Mouse (Mus musculus) granulocyte monocyte progenitor cell, adult 5-6 weeks (primary cell): ENCODE data around the gene Cfi. TPM values are rescaled to one million over a fixed set of nuclear protein-coding genes. Genes with fewer than 3 reads are reported as not detected.

ENCODE experiments used
- ATAC-seq: replicated peaks from 2 replicates; pipeline ENCODE4 v1.8.0; 2016; ENCODE audit warnings: mild to moderate bottlenecking, moderate TSS enrichment, inconsistent platforms; ENCODE audit not compliant: poor library complexity, severe bottlenecking
- total RNA-seq, 2 experiments: library from RNA; stranded (forward) in 1 of 2; stranded (reverse) in 1 of 2; fragments of 200-712, 200-1000 nt in 1 of 2; fragments of >200 nt in 1 of 2; fragmentation: Nextera tagmentation in 1 of 2; gene quantifications; 2 replicates each; pipeline ENCODE4 v1.2.3; 2014 to 2017

Gene Cfi
- total RNA-seq, 2 experiments from 2014 or later, result not detected

DNA sequence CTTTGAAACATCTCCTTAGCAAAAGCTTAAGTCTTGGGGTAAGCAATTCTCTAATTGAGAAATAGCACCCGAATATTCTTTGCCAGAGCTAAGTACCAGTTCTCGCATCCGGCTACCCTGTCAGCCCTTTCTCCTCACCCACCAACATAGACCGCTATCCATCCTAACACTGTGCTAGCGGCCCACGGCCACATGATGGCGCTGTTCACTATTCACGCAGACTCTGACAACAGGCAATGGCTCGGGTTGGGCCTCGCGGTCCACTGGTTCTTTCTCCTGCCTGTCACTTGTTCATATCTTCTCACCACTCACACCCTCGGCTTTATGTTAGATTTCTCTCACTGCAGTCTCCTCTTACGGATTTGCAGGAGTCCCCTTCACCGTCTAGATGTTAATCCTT lies 28.0 kb downstream of the Cfi start:
- ATAC-seq, result peak; percentile 90

DNA sequence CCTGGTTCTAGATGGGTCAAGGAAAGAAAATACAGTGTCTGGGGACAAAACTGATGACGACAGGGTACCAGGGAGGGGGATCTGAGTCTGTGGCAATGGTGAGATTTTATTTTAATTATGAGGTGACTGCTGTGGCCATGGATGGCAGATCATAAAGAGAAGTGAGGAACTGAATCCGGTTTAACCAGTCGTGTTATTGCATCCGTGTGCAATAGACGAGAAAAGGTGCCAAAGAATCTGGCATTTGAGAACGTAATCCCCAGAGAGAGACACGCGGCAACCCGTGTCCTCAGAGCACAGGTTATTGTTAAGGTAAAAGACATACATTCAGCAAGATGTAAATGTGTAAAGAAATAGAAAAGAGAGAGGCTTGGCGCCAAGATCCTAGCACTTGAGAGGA lies 41.6 kb downstream of the Cfi start:
- ATAC-seq, result no peak

DNA sequence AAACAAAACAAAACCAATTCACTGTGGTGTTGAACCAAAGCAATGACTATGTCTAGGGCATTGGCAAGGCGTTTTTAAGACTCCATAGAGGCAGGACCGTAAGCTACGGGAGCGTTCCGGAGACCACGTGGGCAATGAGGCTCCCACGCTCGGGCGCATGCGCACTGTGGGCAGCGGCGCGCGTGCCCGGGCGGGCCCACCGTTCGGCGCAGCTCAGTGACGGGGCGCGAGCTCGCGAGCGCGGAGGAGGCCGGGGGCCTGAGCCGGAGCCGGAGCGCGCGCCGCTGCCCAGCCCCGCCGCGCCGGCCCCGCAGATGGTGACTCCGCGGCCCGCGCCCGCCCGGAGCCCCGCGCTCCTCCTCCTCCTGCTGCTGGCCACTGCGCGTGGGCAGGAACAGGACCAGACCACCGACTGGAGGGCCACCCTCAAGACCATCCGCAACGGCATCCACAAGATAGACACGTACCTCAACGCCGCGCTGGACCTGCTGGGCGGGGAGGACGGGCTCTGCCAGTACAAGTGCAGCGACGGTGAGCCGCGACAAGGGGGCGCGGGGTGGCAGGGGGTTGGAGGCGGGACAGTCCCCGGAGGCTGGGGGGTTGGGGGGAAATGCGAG lies 42.8 kb downstream of the Cfi start, which contains the start of gene Pla2g12a:
TSS of gene Pla2g12a (plus strand) at position 202 of the 617 bp plus-strand sequence.
- peak; percentile 76 for ATAC-seq

DNA sequence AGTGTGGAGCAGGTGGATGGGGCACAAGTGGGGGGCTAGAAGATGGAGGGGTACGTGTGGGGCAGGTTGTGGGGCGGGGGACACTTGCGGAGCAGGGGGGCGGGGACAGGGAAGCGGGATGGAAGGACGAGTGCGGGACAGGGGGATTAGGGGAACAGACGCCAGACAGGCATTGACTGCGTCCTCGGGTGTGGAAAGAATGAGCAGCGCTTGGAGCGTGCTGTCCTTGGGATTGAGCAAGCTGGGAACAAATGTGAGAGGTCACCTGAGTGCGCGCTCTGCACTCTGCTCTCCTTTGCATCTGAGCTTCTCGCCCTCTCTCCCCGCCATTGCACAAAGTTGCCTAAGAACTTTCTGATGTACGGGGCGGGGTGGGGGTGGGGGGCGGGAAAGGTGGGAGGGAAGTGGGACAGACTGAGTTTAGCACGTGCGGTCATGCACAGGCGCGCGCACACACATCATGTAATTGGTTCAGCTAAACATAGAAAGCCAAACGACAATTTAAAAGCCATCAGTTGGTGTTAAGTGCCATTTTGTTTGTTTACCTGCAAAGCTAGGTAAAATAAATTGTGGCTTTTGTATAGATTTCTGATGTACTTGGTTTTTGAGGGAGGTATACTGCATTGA lies 43.6 kb downstream of the Cfi start:
- peak; percentile 74 for ATAC-seq

DNA sequence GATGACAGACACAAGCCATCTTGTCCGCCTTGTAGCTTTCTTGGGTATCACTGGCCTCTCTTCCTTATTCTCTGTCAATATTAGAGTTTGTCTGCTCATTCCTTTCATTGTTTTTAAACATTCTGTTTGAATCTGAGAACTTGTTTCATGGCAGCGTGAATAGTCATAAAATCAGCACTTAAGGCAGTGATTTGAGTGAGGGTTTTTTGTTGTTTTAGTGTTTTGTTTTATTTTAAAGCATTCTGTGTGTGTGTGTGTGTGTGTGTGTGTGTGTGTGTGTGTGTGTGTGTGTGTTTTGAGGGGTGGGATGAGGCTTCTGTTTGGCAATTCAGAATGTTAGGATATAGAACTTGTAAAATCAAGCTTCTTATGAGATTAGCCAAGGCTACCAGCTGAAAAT lies 44.2 kb downstream of the Cfi start:
- ATAC-seq, result no peak

DNA sequence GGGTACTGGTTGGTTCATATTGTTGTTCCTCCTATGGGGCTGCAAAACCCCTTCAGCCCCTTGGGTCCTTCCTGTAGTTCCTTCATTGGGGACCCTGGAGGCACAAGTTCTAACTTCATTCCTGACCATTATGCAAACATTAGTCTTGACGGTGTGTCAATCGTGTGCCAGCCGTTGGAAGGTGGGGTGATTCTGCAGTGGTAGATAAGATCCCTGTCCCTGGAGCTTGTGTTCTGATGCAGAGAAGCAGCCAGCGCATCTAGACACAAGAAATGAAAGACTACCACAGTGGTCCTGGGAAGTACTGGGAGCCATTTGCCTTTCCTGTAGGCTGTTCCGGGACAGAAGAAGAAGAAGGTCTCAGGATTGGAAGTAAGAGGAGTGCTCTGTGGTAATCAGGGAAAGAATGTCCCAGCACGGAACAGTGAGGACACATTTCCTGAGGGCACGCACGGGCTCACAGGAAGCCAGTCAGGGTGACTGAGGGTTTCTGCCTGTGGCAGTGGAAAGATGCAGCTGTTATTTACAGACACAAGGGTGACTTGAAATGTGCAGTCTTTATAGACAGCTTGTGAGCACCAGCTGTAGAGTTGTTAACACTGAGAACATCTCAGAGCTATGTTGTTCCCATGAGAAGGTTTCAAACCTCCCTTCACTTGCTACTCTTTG lies 45.4 kb downstream of the Cfi start:
- ATAC-seq, result no peak

DNA sequence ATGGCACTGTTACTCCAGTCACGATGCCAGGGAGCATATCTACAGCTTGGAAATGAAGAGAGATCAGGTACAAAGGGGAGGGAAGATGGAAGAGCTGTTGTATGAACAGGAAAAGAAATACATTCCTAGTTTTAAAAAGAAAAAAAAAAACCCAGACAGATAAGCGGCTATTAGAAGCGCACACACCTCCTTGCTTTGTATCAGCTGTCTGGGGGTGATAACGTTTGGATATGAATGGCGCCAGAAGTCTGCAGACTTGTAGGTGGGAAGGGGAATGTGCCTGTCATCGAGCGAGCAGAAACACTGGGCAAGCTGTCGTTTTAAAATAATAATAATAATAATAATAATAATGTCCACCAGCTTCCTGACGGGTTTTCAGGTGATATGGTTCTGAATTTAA lies 49.9 kb downstream of the Cfi start:
- ATAC-seq, result no peak

DNA sequence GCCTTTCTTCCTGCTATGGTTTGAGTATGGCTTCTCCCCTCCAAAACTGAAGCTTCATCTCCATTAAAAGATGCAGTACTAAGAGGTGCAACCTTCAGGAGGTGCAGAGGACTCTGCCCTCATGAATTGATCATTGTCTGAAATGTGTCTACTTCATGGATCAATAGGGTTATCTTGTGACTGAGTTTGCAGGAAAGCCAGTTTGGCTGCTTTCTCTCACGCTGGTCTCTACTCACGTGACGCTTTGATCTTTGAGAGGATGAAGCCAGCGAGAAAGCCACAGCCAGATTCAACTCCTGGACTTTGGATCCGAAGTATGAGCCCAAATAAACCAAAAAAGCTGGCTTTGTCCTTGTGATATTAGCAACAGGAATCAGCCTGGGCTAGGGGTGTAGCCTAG lies 50.7 kb downstream of the Cfi start:
- no peak for ATAC-seq

DNA sequence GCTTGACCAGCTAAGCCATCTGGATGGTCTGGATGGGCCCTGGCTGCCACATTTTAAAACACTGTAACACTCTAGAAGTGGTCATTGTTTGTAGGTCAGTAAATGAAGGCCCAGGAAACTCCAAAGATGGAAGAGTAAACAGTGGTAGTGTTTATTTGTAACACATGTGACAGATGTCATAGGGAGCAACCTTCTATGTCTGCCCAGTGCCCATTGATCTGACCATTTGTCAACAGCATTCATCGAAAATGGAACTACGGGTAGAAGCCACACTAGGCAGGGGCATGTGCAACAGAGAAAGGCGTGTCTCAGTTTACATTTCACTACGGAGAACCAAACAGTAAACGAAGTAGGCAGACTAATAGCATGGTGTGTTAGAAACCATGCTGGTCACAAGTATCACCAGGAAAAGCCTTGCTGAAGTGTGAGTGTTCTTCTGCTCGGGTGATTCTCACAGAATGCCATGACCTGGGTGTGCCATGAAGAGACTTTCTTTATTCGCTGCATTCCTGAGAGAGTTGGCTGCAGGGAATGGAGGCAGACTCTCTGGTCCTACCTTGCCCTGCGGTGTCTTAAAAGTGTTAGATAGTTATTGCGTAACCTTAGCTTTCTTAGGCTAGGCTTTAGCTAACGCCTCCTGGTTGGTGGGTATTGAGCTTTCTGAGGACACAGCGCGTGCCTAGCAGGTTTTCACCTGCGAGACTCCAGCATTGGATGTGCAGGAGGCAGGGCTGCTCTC lies 52.3 kb downstream of the Cfi start:
- ATAC-seq, result no peak

DNA sequence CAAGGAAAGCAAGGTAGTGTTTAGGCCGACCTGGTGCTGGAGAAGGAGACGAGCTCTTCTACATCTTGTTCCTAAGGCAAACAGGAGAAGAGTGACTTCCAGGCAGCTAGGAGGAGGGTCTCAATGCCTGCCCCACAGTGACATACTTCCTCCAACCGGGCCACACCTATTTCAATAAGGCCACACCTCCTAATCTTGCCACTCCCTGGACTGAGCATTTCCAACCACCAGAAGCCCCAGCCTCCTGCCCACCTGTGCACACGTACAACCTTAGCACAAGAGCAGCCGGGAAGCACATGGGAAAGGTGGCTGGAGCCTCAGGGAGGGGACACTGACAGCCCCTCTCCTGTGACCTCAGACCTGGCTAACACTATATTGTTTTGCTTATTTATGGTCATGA lies 56.3 kb downstream of the Cfi start:
- no peak for ATAC-seq

DNA sequence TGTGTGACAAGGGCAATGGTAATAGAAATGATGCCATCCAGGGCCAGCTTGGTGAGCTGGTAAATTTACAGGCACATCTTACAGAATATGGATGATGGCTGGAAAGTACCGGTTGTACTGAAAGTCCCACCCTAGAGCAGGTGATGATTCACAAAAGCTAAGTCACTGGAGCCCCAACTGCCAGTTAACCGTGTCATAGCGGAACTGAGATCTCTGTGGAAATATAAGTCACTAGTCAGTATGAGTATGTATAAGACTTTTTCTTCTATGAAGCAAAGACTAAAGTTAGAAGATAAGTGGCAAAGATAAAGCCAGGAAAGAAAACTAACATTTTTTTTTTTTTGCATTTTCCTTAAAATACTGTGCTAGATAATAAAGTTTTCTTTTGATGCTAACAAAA lies 57.5 kb downstream of the Cfi start:
- no peak for ATAC-seq

DNA sequence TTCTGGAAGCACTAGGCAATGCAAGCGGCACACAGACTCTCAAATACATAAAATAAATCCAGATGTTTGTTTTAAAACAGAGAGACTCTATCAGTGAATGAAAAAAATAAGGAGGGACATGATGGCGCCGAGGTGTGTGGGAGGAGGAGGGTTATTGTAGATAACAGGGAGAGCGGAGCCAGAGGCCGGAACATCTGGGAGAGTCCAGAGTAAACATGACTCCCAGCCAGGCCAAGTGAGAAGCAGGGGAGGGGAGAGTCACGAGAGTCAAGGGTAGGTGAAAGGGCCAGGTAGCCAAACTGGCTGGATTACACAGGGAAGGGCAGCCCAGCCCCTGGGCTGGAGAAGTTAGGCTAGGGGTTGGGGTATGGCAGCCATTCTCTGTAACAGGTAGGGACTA lies 60.9 kb downstream of the Cfi start:
- ATAC-seq, result no peak

DNA sequence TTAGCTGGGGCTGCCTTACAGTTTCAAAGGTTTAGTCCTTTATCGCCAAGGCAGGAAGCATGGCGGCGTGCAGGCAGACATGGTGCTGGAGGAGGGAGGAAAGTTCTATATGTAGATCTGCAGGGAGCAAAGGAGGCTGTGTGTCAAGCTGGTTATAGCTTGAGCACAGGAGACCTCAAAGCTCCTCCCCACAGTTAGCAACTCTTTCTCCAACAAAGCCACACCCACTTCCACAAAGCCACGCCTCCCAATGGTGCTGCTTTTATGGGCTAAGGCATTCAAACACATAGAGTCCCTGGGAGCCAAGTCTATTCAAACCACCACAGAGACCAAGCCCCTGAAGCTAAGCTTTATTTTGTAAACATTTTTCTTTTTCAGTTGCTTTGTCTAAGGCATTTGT lies 63.2 kb downstream of the Cfi start:
- no peak for ATAC-seq

DNA sequence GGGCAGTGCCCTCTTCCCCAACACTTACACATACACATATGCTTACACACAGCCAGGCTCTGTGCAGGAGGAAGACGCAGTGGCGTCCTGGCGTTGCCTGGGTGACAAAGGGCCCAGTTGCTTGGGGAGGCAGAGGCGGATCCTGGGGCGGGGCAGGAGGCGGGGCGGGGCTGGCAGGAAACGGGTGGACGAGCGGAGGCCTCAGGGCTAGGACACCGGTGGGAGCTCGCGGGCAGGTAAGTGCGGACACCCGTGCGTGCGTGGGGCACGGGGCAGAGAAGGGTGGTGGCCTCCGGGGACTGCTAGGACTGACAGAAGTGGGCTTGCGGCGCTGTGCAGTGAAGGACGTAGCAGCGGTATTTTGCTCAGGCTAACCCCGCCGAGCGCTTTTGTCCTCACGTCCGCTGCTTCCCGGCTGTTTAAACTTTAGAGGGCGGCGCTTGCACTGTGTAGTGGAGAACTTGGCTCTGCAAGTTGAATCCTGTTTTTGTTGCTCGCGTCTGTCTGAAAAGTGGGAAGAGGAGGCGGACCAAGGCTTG lies 65.7 kb downstream of the Cfi start, which contains the start of gene Casp6:
TSS of gene Casp6 (plus strand) at position 155 of the 539 bp plus-strand sequence.
- ATAC-seq, result peak; percentile 81

DNA sequence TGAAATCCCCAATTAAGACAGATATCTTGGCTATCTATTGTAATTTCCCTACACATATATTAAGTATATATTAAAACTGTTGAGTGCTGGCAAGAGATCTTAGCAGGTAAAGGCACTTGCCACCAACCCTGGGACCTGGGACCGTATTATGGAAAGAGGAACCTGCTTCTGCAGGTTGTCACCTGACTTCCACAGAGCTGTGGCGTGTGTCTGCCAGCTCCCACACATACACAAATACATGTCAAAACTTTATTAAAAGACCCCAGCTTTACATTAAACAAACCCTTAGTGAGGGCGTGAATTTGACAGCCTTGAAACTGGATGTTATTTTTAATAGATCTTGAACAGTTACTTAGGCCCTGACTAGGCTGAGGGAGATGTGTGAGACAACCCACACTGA lies 67.7 kb downstream of the Cfi start:
- no peak for ATAC-seq

DNA sequence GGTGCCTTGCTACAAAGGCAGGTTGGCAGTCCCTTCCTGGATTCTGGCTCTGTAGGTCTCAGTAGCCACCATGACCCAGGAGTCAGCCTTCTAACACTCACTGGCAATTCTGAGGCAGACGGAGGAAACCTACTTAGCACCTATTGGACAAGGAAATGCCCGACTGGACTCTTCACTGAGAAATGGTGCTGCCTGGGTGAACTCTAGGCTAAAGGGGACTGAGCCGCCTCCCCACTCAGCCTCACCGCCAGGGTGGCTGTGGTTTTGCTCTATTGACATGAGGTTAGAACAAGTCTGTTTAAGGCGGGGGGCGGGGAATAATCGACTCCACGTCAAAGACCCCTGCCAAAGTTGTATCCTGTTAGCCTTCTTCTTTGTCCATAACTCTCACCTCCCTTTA lies 68.2 kb downstream of the Cfi start:
- ATAC-seq, result no peak

DNA sequence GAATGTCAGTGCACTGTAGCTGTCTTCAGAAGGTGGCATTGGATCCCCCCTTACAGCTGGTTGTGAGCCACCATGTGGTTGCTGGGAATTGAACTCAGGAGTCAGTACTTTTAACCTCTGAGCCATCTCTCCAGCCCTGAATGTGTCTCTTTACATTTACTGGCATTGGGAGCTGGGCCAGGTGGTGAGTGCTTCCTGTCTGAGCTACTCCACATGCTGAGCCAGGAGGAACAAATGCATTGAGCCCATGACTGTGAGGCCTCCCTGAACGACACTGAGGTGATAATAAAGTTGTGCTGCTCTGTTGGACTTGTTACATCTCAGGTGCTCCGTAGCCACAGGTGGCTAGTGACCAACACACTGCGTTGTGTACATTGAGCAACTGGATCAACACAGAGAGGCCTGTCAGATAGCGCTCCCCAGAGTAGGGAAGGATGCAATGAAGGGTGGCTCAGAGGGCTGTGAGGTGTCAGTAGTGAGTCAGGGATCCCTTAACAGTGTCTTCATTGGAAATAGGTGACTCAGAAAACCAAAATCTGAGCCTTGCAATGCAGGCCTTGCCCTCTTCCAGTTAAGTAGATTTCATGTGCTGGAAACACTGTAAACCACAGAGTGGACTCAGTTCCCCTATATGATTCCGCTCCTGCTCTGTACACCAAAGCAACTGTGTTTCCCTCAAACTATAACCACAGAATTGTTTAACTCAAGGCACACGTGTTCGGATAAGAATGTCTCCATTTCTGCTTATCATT lies 68.9 kb downstream of the Cfi start:
- ATAC-seq, result peak; percentile 73

DNA sequence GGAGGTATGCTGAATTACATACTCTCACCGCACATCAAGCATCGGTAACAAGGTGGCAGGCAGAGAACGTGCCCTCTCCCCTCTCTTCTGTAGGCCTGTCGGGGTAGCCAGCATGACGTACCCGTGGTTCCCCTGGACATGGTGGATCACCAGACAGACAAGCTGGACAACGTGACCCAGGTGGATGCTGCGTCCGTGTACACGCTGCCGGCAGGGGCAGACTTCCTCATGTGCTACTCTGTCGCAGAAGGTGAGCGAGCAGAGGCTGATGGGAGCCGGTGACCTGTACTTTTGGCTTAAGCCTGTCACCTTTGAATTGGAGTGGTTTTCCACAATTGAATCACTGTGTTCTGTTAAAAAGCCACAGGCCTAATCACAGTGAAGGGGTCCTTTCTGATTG lies 76.3 kb downstream of the Cfi start:
- ATAC-seq, result no peak

DNA sequence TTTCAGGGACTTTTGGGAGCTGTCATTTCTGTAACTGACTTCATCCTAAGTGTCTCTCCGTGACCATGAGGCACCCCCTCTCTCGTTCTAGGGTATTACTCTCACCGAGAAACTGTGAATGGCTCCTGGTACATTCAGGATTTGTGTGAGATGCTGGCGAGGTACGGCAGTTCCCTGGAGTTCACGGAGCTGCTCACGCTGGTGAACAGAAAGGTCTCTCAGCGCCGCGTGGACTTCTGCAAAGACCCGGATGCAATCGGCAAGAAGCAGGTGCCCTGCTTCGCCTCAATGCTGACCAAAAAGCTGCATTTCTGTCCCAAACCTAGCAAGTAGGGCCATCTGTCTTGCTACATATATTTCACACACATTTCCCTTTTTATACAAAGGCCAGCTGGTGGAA lies 77.6 kb downstream of the Cfi start:
- ATAC-seq, result no peak

DNA sequence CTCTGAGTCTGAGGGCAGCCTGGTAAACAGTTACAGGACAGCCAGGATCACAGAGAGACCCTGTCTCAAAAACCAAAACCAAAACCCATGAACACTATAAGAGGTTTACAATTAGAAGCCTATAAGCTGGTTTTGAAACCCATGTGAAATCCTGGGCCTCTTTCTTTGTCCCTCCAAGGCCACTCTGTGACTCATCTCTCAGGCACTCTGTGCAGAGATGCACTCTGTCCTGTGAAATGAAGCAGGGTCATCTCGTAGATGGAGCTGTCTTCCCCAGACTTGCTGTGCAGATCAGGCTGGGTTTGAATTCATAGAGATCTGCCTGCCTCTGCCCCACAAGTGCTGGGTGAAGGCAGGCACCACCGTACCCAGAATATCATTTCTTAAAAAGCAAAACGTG lies 81.7 kb downstream of the Cfi start:
- no peak for ATAC-seq
